Mouse (Mus musculus) myocyte (in vitro differentiated cells): Measurements from ENCODE around the gene Rbms3. TPM values are rescaled to one million over a fixed set of nuclear protein-coding genes. Genes with fewer than 3 reads are reported as not detected.

Experiments used
- H3K27me3 ChIP-seq: one replicate; pipeline ENCODE4 v1.6.1; 2011; ENCODE audit not compliant: control insufficient read depth, insufficient read depth, insufficient read length
- H3K36me3 ChIP-seq: one replicate; pipeline ENCODE4 v1.6.1; 2011; ENCODE audit not compliant: control insufficient read depth, insufficient read depth
- H3K4me2 ChIP-seq: one replicate; pipeline ENCODE4 v1.6.1; 2011; ENCODE audit warnings: low read depth, control low read depth
- H3K4me3 ChIP-seq: one replicate; pipeline ENCODE4 v1.5.1; 2011; ENCODE audit warnings: mild to moderate bottlenecking, control low read depth, moderate library complexity
- H3K79me2 ChIP-seq: one replicate; pipeline ENCODE4 v1.6.1; 2011; ENCODE audit not compliant: control insufficient read depth, insufficient read depth
- H3ac ChIP-seq: one replicate; pipeline ENCODE4 v1.6.1; 2011; ENCODE audit not compliant: control insufficient read depth, insufficient read length
- CEBPB ChIP-seq: IDR thresholded peaks from 2 replicates; pipeline ENCODE4 v1.6.1; 2011; ENCODE audit warnings: mild to moderate bottlenecking, moderate library complexity; ENCODE audit not compliant: poor library complexity, insufficient read depth, severe bottlenecking
- E2F4 ChIP-seq: IDR thresholded peaks from one replicate; pipeline ENCODE4 v1.6.1; 2011; ENCODE audit warnings: mild to moderate bottlenecking, control low read depth, moderate library complexity; ENCODE audit not compliant: insufficient read depth
- MAX ChIP-seq: IDR thresholded peaks from one replicate; pipeline ENCODE4 v1.6.1; 2011; ENCODE audit warnings: low read depth, mild to moderate bottlenecking, control low read depth
- MYOD1 ChIP-seq, 3 experiments: IDR thresholded peaks; one replicate each; pipeline ENCODE4 v1.6.1; 2011; ENCODE audit warnings: control low read depth in 2 of 3, low read depth in 2 of 3, mild to moderate bottlenecking in 2 of 3, moderate library complexity in 1 of 3; ENCODE audit not compliant: insufficient read length in 2 of 3, control insufficient read depth in 1 of 3
- MYOG ChIP-seq, 3 experiments: IDR thresholded peaks; one replicate each; pipeline ENCODE4 v1.6.1; 2011; ENCODE audit warnings: control low read depth in 2 of 3, low read depth in 2 of 3, mild to moderate bottlenecking in 2 of 3; ENCODE audit not compliant: insufficient read length in 2 of 3, control insufficient read depth in 1 of 3, insufficient read depth in 1 of 3
- POLR2A ChIP-seq: IDR thresholded peaks from one replicate; pipeline ENCODE4 v1.6.1; 2011; ENCODE audit warnings: low read depth, mild to moderate bottlenecking, control low read depth, moderate library complexity; ENCODE audit not compliant: insufficient read length
- POLR2AphosphoS2 ChIP-seq: IDR thresholded peaks from one replicate; pipeline ENCODE4 v1.6.1; 2011; ENCODE audit warnings: low read depth, control low read depth; ENCODE audit not compliant: insufficient read length
- REST ChIP-seq: IDR thresholded peaks from one replicate; pipeline ENCODE4 v1.6.1; 2011; ENCODE audit warnings: mild to moderate bottlenecking, control low read depth, moderate library complexity; ENCODE audit not compliant: insufficient read depth, insufficient read length
- SRF ChIP-seq: IDR thresholded peaks from one replicate; pipeline ENCODE4 v1.6.1; 2011; ENCODE audit warnings: low read depth; ENCODE audit not compliant: control insufficient read depth, insufficient read length
- TCF12 ChIP-seq: IDR thresholded peaks from one replicate; pipeline ENCODE4 v1.6.1; 2011; ENCODE audit warnings: mild to moderate bottlenecking, control low read depth; ENCODE audit not compliant: poor library complexity, insufficient read depth, severe bottlenecking
- TCF3 ChIP-seq: IDR thresholded peaks from one replicate; pipeline ENCODE4 v1.6.1; 2011; ENCODE audit warnings: low read depth, control low read depth; ENCODE audit not compliant: insufficient read length
- USF1 ChIP-seq: IDR thresholded peaks from one replicate; pipeline ENCODE4 v1.6.1; 2011; ENCODE audit warnings: low read depth, mild to moderate bottlenecking, control low read depth, moderate library complexity
- polyA plus RNA-seq: library from polyadenylated mRNA; unstranded; fragments of >200 nt; fragmentation: generic; extraction: Trizol; gene quantifications from one replicate; pipeline ENCODE4 v1.2.1, GENCODE M21; 2012; ENCODE audit warnings: missing spikeins

The Rbms3 gene
- polyA plus RNA-seq, 1 experiment = 4.5 TPM

DNA sequence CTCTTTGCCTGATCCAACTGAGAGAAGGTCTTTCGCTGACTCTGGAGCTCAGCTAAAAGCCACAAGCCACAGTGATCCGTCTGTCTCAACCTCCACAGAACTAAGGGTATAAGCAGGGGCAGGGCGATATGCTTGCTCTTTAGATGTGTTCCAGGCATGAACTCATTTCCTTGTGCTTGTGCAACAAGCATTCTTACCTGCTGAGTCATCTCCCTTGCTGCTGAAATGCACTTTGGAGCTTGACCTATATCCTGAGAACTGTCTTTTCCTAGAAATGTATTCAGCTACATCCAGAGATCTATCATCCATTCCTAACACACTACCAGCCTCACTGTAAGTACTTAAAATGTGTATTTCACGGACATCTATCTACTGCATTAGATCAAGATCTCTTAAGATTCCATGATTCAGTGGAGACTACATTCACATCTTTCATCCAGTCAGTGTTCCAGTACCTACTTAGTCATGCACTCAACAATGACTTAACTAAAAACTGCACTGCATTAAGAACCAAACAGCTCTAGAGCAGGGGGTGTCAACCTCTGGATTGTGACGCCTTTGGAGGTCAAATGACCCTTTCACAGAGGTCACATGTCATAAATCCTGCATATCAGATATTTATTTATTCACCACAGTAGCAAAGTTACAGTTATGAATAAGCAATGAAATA lies 58.4 kb downstream of the Rbms3 start:
- H3K36me3 ChIP-seq = no peaks in the 10 kb centered on the region
- H3K4me2 ChIP-seq = no peak overlapping the region
- no peaks in the 10 kb centered on the region for H3K27me3 ChIP-seq
- no peak overlapping the region for H3K4me3 ChIP-seq
- no peaks in the 10 kb centered on the region for H3K79me2 ChIP-seq
- TF ChIP-seq CEBPB (peak; percentile 95), SRF (no peak)
- no peak overlapping the region for H3ac ChIP-seq

DNA sequence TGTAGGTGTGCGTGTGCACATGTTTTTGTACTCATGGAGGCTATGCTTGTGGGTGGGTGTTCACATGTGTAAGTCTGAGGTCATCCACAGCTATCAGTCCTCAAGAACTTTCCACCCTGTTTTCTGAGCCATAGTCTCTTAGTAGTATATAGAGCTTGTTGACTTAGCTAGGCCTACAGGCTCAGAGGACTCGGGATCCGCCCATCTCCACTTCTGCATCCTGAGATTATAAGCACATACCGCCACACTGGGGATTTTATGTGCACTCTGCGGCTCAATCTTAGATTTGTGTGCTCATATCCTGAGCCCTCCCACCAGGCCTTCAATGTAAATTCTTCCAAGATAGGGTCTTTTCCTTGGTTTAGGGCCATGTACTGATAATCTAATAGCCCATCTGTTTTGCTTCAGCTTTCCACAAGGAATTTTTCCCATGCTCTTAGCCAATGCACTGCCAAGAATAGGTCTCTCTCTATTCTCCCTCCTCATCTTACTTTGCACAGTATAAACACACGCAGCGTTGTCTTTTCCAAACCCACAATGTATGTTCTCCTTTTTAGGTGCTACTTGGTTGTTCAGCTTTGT lies 59.4 kb downstream of the Rbms3 start:
- no peaks in the 10 kb centered on the region for H3K27me3 ChIP-seq
- no peaks in the 10 kb centered on the region for H3K36me3 ChIP-seq
- no peaks in the 10 kb centered on the region for H3K79me2 ChIP-seq
- H3ac ChIP-seq = no peak overlapping the region
- no peak for TF ChIP-seq POLR2A
- no peak overlapping the region for H3K4me2 ChIP-seq
- H3K4me3 ChIP-seq = no peak overlapping the region

DNA sequence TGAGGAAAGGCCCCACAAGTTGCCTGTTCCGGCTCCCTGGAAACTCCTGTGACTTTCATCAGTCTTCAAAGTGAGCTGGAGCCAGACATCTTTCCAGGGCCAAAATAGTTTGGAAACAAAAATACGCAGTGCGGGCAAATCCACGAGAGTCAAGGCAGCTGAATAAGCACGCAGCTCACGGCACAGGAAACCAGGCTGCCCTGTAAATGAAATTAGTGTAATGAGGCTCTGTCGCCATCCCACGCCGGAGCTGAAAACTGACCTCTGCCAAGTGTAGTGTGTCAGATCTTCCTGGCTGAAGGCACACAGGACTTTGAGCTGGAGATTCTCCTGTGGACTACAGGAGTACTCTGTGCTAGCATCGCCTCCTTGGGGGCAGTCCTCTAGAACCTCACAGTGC lies 63.4 kb downstream of the Rbms3 start:
- no peak for TF ChIP-seq CEBPB
- TF ChIP-seq MAX = no peak
- TF ChIP-seq MYOD1 (IDR thresholded peaks at IDR 0.05; ENCODE audit: control insufficient read depth in 1 of 3, insufficient read length in 2 of 3, low read depth in 2 of 3) = no peak
- no peak for TF ChIP-seq MYOG (IDR thresholded peaks at IDR 0.05; ENCODE audit: control insufficient read depth in 1 of 3, insufficient read depth in 1 of 3, insufficient read length in 2 of 3, low read depth in 2 of 3)
- no peak for TF ChIP-seq E2F4
- no peak for TF ChIP-seq TCF3
- TF ChIP-seq USF1 = no peak
- no peak for TF ChIP-seq POLR2A
- no peak for TF ChIP-seq POLR2AphosphoS2
- TF ChIP-seq TCF12 = no peak
- no peak for TF ChIP-seq REST
- TF ChIP-seq SRF = no peak
- Histone ChIP-seq H3K4me2 (no peak overlapping the region), H3K36me3 (no peaks in the 10 kb centered on the region), H3K27me3 (no peaks in the 10 kb centered on the region), H3K79me2 (no peaks in the 10 kb centered on the region), H3K4me3 (no peak overlapping the region), H3ac (no peak overlapping the region)

DNA sequence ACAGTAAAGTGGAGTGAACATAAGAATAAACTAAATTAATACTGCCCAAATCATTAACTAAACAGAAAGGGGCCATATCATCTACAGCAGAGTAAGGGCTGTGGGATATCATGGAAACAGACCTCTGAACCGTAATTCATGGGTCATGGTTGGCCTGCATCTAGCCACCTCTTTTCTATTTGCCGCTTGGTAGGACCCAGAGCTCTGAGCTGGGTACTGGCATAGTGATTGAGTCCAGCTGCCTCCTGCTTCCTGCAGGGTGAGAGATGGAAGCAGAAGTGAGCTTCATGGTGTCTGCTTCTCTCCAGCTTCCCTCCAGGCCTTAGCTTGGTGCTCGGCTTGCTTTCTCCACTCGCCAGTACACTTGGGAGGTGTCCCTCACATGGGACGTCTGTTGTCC lies 71.2 kb downstream of the Rbms3 start:
- no peak for TF ChIP-seq MAX
- no peak for TF ChIP-seq POLR2A
- TF ChIP-seq POLR2AphosphoS2 = no peak
- TF ChIP-seq REST = no peak
- no peak for TF ChIP-seq SRF
- no peak for TF ChIP-seq MYOD1 (IDR thresholded peaks at IDR 0.05; ENCODE audit: control insufficient read depth in 1 of 3, insufficient read length in 2 of 3, low read depth in 2 of 3)
- no peak for TF ChIP-seq E2F4
- no peak for TF ChIP-seq TCF12
- TF ChIP-seq USF1 = no peak
- Histone ChIP-seq H3ac (no peak overlapping the region), H3K27me3 (no peaks in the 10 kb centered on the region), H3K36me3 (no peaks in the 10 kb centered on the region), H3K4me3 (no peak overlapping the region), H3K4me2 (no peak overlapping the region), H3K79me2 (no peaks in the 10 kb centered on the region)

DNA sequence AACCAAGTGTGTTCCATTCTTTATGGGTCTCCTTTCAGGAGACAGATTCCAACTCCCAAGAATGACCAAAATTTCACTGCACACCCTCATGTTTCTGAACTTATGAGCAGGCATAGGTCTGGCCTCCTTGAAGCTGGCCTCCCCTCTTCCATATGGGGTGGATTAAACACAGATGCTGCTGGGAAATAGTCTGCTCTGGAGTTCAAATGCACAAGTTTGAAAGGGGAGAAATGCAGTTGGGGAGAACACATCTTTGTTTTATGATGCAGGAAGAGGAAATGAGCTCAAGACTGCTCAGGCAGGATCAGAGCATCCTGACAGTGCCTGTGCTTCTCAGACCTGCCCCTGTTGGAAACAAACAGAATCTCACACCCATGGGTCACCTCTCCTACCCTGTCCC lies 75.4 kb downstream of the Rbms3 start:
- Histone ChIP-seq H3K36me3 (no peaks in the 10 kb centered on the region), H3K27me3 (no peaks in the 10 kb centered on the region), H3K4me3 (no peak overlapping the region), H3ac (no peak overlapping the region), H3K79me2 (no peaks in the 10 kb centered on the region), H3K4me2 (no peak overlapping the region)
- no peak for TF ChIP-seq SRF
- no peak for TF ChIP-seq TCF12
- TF ChIP-seq USF1 = no peak
- TF ChIP-seq MYOD1 (IDR thresholded peaks at IDR 0.05; ENCODE audit: control insufficient read depth in 1 of 3, insufficient read length in 2 of 3, low read depth in 2 of 3) = no peak
- TF ChIP-seq MYOG (IDR thresholded peaks at IDR 0.05; ENCODE audit: control insufficient read depth in 1 of 3, insufficient read depth in 1 of 3, insufficient read length in 2 of 3, low read depth in 2 of 3) = no peak
- no peak for TF ChIP-seq MAX
- TF ChIP-seq E2F4 = no peak
- TF ChIP-seq TCF3 = no peak
- TF ChIP-seq POLR2AphosphoS2 = no peak
- TF ChIP-seq CEBPB = no peak
- TF ChIP-seq POLR2A = no peak
- TF ChIP-seq REST = no peak
